Mouse (Mus musculus) cerebellum, postnatal 10 days (tissue): ENCODE measurements at regions not wholly inside any gene's neighbourhood (a gene's known extent, or its start where the extent isn't known, plus 50 kb on each side); places are given as distances from the start of the nearest gene placed in this dataset.
"Not testable (repeated sequence)": the region's sequence is repeated elsewhere in the genome, so short reads cannot be mapped to it uniquely, and the experiment has no call there.

Source experiments
- DNase-seq, 2 experiments: peaks; one replicate each; pipeline ENCODE4 v3.0.0; 2021; ENCODE audit warnings: mixed read lengths in 2 of 2

DNA sequence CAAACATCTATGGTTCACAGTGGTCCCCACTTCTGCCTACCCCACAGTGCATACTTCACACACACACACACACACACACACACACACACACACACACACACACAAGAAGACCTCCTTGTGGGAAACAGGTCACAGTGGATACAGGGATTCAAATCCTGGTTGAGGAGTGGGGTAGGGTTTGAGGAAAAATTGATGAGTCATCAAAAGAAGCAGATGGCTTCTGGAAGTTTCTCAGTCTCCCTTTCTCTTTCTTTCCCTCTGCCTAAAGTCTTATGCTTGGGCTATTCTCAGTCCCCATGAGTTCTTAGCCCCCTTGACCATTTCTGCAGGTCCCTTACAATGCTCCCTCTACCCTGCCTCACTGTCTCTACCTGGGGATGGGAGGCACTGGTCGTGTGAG lies 56.4 kb downstream of the Rassf10 start:
- no peak for DNase-seq

- DNase-seq, result no peak
Observed at GRCm38 (mm10) chr7:113017092-113017755, 63.5 kb downstream of the Rassf10 start.

DNA sequence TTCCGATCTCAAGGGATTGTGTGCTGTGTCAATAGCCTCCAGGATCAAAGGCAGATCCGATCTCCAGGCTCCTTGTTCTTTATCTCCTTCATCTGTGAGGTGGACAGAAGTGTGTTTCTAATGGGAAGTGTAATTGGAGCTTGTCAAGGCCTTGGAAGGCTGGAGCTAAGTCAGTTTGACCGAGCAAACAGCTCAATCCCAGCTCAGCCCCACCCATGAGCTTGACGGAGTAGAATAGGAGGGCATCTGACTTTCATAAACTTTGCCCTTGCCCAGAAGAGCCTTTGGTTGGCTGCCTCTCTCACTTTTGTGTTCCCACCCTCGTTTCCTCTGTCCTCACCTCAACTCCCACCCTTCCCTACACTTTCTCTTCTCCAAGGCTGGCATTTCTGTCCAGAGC lies 67.7 kb downstream of the Rassf10 start:
- DNase-seq, result no peak

DNA sequence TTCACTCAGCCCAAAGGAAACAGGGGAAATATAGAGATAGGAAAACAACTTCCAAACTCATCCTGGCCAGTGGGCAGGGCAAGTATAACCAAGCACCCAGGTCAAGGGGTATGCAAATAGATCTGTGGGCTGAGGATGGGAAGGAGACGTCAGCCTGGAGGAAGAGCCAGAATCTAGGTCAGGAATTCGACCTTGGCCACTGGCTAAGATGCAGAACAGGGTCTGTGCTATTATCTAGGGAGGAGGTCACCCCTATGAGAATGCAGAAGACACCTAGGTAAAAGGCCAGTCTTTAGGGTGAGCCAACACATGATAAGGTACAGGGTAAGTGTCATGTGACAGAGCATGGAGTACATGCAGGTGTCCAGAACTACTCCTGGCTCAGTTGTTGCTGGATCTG lies 68.8 kb downstream of the Rassf10 start:
- no peak for DNase-seq

DNA sequence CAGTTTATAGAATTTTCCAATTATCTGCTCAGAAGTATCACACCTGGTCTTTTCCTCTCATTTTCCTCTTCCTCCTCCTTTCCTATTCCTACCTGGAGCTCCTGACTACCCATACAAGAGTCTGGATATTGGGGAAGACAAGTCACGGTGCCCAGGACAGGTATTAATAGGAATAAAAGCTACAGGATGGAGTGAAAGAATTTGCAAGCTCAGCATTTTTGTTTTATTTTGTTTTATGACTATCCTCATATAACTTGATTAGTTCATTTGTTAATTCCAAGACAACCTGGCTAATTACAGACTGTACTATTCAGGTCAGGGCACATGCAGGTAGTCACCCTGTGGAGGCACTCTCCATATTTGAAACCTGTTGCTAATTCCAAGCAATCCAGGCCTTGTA lies 72.0 kb downstream of the Rassf10 start:
- no peak for DNase-seq

GRCm38 (mm10) chr7:113026290-113027075 lies 72.7 kb downstream of the Rassf10 start:
- peak; percentile 42 to 45 for DNase-seq

DNA sequence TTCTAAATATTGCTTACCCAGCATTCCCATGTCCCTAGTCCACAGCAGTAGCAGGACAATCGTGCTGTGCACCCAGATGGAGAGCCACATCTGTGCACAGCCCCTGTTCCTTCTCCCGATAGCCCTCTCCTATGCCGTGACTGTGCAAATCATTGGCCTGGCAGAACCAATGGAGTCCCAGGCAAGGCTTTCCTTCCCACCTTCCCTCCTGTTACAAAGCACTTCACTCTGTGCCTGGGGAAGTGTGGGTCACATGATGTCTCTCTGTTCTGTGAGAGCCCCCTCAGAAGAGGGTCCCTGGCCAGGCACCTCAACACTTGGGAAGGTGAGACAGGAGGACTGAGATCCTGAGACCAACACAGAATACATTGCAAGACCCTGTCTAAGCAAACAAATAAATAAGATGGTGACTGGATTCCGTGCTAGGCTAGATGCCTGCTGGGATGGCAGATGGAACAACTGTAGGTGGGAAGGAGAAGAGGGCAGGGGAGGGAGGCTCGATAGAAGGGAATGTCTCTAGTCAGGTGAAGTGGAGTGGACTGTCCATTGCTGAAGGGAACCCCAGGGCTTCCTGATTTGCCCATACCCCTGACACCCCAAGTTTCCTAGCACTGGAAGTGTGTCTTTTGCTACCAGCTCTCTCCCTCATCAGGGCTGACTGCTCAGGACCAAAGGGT lies 73.5 kb downstream of the Rassf10 start:
- DNase-seq, result peak; percentile 80 to 82

- DNase-seq, result no peak
Observed at GRCm38 (mm10) chr7:113030053-113030752, 76.4 kb downstream of the Rassf10 start.

DNA sequence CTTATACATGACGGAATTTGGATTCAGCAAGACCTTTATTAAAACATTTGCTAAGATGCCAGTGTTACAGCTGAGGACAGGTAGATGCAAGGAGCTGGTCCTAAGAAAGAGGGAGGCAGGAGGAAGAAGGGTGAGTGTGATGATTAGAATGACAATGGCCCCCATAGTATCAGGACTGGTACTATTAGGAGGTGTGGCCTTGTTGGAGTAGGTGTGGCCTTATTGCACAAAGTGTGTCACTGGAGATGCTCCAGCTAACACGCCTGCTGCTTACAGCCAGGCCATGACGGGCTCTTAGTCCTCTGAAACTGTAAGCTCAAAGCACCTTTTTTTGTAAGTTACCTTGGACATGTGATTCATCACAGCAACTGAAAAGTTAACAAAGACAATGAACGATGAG lies 82.0 kb downstream of the Rassf10 start:
- DNase-seq, result no peak

GRCm38 (mm10) chr7:113037825-113038613 lies 84.3 kb downstream of the Rassf10 start:
- DNase-seq, result no peak

- no peak for DNase-seq
Observed at GRCm38 (mm10) chr7:113038906-113039671, 85.3 kb downstream of the Rassf10 start.

GRCm38 (mm10) chr7:113045613-113046159 lies 91.9 kb downstream of the Rassf10 start:
- DNase-seq, result not testable (repeated sequence)

DNA sequence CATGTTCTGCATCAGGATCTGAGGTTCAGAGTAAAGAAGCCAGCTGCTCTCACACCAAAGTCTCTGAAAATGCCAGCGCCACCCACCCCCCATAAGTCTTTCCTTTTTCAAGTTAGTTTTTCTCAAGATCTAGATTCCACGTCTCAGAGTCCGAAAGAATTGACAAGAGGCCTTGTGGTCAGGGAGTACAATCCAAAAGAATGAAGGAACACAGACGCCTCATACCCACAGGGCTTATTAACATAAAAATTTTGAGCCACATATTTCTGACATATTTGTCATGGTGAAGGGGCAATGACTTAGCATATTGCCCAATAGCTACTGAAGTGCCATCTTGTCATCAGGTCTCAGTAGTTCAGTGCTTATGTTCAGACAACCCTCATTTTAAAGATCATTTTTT lies 92.6 kb downstream of the Rassf10 start:
- DNase-seq, result no peak

GRCm38 (mm10) chr7:113047583-113047982 lies 93.8 kb downstream of the Rassf10 start:
- no peak for DNase-seq

DNA sequence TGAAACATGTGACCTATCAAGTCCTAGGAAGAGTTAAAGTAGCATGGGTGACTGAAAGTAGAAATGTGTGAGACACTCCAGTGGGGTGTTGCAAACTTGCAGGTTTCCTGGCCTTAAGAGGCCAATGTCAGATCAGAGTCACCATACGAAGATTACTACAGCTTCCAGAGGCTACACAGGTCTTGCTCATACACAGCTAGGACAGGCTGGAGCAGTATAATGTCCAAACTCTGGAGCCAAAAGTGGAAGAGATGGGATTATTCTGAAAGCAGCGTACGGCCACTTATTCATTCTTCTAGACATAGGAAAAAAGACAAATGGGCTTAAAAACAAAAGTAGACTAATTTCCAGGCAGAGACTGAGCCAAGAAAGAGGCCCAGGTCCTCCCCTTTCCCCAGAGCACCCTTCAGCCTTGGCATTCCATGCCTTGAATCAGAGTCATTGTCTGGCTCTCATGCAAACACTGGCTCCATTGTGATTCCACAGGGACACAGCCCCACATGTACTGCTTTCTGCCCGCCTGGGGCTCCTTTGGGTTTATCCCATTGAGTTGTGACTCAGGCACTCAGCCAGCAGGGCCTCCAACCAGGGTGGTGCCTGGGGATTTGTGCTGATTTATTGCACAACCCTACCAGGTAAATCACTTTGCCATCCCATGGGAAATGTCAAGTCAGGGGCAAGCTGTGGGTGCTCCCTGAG lies 94.5 kb downstream of the Rassf10 start:
- DNase-seq, result peak in 1 of 2 experiments; percentile 42

DNA sequence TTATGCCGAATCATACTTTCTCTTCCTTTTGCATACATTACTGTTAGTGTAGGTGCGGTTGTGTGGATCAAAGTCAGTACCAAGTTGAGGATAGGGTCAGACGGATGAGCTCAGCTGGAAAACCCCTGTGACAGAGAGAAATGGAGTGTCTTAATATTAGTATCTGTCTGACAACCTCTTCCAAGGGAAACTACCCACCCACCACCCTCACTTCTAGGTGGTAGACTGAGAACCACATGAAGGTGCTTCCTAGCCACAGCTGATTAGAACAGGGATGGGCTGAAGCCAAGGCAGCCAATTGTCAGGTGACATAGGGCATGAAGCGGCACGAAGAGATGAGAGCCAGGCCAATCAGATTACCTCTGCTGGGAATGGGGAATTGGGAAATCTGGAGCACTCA lies 95.7 kb downstream of the Rassf10 start:
- DNase-seq, result no peak

DNA sequence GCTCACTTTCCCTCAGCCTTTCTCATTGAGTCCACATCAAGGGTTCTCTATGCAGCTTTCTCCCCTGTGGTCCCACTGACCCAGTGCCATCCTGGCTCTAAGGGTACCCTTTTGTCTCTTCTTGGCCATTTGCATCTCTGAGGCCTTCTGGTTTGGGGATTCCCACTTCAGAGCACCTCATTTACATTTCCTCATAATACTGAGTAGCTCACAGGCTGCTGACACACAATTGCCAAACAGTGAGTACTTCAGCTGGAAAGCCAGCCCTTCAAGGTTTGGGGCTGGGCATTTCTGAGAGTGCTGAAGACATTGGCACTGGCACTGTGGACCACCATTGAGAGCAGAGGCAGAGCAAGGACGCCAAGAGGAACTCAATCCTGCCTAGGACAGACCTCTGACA lies 99.2 kb downstream of the Rassf10 start:
- no peak for DNase-seq

DNA sequence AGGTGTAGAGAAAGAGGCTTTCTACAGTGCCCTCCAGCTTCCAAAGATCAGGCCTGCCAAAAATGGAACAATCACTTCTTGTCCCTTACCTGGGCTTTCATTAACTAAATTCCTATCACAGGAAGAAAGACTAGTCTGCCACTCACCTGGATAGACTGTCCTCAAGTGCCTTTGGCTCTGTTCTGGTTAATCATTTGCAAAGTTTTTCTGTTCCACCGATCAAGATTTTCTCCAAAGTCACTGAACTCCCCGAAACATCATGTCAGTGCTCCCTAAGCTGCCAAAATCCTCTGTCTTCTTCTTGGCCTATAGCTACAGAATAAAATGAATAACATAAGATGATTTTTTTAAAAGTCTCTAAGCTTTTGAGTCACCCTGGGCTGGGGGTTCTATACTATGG lies 102.7 kb downstream of the Rassf10 start:
- no peak for DNase-seq

GRCm38 (mm10) chr7:113059211-113059966 lies 105.6 kb downstream of the Rassf10 start:
- peak; percentile 54 to 73 for DNase-seq

- DNase-seq, result no peak
Observed at GRCm38 (mm10) chr7:113059967-113060284, 106.2 kb downstream of the Rassf10 start.
